Mouse (Mus musculus): ENCODE data around the gene Zbtb20. TPM values are rescaled to one million over a fixed set of nuclear protein-coding genes. Genes with fewer than 3 reads are reported as not detected.

Zbtb20 gene
- total RNA-seq, 2 experiments from 2014 or later: 102 to 105 TPM

DNA sequence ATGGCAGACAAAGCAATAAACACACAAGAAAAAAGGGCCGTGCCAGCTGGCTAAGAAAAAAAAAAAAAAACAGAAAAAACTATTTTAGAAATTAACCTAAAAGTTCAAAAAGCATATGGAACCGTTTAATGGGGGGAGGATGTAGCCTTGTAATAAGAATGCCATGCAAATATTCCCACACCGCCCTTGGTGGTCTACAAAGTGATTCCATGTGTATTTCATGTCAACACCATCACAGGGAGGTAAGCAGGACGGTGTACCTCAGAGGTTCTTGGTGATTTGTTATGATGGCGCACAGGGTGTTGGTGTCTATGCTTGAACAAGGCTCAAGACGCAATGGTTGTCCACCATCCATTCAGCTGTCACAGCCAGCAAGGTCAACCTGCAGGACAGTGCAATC lies 741.7 kb downstream of the Zbtb20 start:
- no peak for DNase-seq

- no peak for DNase-seq
Observed at GRCm38 (mm10) chr16:43618286-43618685, 742.6 kb downstream of the Zbtb20 start.

DNA sequence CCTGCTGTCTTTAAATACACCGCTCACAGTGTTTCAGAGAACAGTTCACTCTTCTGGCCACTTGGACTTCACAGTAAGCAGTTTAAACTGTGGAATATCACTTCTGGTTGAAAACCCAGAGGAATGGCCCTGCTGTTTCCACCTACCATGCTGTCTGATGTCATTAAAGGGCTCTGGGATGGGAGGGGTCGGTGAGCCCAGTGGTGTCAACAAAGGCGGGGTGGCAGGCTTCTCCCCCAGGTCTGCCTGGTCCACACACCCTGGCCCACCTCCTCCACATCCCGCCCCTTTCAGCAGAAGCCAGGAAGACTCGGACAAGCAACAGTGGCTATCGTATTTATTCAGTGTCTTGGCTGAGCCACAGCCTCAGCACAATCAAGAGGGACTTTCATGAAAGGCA lies 743.6 kb downstream of the Zbtb20 start:
- DNase-seq: peak; percentile 22

- DNase-seq: no peak
Observed at GRCm38 (mm10) chr16:43620359-43620758, 744.7 kb downstream of the Zbtb20 start.

GRCm38 (mm10) chr16:43623315-43624000 lies 747.8 kb downstream of the Zbtb20 start:
- no peak for DNase-seq

DNA sequence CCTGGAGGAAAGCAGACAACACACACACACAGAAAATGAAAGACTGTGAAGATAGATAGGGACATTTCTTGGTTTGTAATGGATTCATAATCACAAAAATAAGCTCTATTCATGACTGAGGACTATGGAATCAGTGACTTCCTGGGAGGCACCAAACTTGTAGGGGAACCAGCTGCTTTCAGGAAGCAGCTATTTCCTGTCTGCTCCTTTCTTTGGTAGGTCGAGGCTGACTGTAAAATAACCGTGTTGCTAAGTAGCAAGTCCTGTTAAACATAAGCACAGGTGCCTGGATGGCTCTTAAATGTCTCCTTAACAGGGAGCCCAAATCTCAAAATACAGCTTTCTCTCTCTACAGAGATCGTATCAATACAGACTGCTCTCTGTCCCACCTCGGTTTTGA lies 749.2 kb downstream of the Zbtb20 start:
- DNase-seq: no peak

DNA sequence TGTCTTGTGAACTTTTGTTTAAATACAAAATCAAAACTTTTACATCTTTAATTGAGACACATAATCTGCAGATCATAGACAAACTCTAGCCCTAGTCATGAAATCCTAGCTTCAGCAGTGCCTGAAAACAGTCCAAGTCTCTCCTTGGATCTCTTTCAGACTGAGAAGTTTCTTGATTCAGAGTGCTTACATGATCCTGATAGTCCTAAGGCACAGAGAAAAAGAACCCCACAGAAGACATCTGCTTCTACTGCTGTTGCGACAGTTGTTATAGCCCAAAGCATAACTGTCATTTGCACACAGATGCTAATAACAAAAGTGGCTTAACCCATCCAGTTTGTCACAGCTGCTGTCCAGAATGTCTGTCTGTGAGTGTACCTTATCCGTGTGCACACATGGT lies 749.6 kb downstream of the Zbtb20 start:
- no peak for DNase-seq

DNA sequence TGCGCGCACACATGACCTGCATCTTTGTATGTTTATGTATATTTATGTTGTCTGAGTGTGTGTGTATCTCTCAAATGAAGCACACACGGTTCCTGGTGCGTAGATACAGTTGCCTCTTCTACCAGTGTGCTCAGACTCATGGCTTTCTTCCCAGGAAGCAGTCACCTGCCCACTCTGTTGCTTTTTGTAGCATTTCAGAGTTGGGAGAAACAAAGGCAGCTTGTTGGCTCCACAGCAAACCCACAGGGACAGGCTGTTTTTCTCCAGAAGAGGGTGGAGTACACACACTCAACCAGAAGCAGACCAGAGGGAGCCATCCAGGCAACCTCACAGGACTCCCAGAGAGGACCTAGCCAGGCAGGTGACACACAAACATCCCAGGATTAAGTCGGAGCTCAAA lies 750.3 kb downstream of the Zbtb20 start:
- DNase-seq: no peak

DNA sequence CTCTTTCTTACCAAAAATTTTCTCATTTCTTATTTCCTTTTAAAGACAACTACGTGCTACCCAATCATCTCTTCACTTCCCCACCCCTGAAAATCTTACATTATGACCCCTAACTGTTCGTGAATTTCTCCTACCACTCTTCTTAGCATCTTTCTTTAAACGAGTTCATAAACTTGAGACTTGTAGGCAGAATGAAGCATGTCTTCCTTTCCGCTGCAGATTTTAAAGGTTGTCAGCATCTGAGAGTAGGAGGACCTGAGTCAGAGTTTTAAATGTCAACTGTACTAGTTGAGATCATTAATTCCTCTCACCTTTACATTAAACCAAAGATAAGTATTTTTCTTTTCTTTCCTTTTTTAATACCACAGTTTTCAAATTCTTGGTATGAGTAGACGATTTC lies 753.0 kb downstream of the Zbtb20 start:
- no peak for DNase-seq

DNA sequence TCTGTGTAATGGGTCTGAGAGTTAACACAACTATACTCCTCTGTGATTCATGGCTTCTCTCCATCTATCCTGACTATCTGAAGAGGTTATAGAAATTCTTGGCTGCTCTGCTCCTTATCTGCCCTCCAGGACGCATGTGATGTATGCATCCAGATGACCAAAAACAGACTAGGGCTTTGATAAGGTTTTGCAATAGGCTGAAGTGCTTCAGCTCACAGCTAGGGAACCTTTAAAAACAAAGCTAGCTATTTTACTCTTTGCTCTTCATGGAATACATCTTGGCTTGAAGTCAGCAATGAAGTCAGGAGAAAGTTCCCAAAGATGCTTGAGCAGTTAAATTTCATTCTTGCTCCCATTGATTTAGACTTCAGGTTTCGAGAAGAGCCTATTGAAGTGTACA lies 756.1 kb downstream of the Zbtb20 start:
- DNase-seq: no peak

DNA sequence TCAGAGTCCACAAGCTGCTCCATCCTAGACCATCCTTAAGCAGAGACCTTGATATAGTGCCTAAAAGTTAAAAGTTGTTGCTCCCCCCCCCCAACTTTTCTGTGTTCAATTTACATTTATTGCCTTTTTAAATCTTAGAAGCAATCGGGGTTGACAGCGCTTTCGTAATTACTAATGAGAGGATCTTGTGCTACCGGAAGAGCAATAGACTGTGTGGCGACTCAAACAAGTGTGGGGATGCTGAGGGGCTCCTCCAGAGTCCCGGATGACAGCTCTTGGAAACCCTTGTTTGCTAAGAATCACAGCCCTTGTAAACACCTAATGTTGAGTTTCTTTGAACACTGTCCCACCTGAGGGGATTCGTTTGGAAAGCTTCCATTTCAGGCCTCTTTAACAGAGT lies 758.4 kb downstream of the Zbtb20 start:
- DNase-seq: no peak

DNA sequence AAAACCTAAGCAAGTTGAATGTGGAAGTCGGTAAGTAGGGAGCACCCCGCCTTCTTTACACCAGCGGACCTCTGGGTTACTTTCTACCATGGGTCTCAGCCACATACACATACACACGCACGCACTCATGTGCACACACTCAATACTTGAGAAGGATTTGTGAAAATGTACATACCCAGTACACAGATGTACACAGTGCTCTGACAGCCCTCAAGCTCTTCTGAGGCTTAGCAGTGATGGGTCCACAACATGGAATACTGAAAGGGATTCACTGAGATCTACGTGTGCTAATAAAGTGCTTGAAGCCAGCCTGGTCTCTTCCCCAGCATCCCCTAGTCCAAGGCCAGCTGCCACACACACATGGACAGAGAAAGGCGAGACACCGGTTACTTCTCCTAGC lies 761.6 kb downstream of the Zbtb20 start:
- DNase-seq: no peak

DNA sequence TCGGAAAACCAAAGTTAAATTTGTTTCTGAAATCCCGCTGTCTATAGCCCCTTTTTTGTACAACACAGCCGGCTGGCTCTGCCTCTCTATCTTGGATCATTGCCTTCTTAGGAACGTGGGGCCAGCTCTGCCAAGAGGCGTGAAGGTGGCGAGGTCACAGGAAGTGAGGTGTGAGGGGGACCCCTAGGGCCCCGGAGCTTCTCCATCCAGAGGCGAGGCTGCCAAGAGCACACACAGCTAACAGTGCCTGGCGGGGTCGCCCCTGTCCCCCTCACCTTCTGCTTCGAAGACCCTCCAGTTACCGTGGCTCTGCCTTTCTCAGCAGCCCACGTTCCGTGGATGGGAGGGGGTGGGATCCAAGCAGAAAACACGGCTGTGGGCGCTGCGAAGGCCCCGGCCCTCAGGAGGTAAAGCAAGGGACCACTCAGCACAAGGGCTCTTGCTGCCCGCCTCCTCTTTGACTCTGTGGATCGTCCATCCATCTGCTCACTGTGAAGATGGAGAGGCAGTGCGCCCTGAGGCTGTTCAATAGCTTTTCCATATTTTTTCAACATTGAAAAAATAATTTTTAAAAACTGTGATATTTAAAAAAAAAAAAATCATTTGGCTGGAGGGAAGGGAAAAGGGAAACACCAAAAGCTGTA lies 762.8 kb downstream of the Zbtb20 start:
- peak; percentile 16 for DNase-seq

GRCm38 (mm10) chr16:43641230-43641629 lies 765.5 kb downstream of the Zbtb20 start:
- no peak for DNase-seq

DNA sequence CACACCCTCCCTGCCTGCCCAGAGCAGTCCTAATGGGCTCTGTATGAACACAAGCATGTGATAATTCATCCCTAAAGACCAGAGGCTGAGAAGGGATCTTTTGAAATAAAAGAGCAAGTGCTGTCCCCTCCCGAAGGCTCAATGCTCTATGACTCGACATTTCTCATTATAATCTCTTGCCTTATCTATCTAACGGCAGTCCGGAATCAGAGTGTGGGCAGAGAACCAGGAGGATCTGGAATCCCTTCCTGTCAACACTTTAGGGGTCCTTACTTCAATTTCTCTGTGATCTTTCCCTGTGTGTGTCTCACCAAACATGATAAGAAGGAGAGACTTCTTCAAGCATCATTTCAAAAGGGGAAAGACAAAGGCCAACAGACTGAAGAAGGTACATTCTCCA lies 770.2 kb downstream of the Zbtb20 start:
- DNase-seq: no peak

- DNase-seq: no peak
Observed at GRCm38 (mm10) chr16:43646943-43647342, 771.3 kb downstream of the Zbtb20 start.

DNA sequence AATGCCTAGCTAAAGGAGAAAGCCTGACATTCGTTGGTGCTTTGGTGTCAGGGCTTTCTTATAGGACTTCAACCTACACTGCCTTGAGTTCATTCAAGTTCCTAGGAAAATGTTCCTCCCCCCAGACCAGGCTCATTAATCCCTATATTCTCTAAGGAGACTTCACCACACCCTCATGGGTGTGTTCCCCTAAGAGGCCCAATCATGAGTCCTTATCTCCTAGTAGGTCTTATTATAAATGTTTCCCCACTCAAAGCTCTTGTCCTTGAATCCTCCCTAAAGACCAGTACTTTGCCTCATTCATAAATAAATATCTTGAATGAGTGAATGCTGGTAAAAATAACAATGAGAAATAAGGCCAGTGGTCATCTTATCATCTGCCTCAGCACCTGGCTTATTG lies 772.0 kb downstream of the Zbtb20 start:
- DNase-seq: no peak

GRCm38 (mm10) chr16:43650355-43651080 lies 774.8 kb downstream of the Zbtb20 start:
- DNase-seq: no peak

DNA sequence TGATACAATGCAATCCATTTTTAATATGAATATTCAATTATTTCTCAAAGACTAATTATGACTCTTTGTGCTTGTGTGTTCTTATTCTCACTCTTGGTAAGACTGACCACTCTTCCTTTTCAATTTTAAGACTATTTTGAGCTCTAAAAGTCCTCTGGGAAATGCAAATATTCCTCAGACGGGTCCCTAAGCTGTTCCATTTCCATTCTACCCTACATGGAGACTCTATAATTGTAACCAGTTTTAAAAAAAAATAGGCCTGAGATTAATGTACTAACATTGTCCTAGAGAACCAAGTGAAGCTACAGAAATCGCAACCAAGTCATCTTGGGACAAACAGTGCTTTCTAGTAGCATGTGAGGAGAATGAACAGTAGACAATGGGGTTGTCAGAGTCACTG lies 777.6 kb downstream of the Zbtb20 start:
- DNase-seq: no peak

GRCm38 (mm10) chr16:43654269-43654668 lies 778.6 kb downstream of the Zbtb20 start:
- DNase-seq: no peak

DNA sequence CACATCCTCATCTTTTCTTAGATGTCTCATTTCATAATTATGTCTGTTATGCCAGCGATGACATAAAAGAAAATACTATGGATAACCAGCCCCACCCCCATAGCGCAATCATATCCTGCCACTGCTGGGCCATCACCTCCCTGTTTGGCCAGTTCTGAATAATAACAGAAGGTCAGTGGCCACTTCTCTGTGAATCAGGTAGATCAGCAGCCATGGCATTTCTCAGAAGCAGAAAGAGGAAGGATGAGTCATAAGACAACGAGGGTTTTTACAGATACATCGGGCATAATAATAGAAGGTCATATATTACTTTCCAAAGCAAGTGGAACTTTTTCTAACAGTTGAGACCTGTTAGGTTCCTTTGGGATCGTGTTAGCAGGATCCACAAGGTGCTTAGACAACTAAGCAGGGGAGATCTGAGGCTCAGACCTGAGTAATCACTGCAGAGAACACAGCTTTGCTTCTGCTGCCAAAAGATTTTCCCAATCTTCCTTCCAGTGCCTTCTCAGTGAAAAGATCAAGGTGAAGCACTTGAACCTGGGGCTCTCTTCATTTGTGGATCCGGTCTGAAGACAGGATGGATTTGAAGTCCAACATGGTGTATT lies 779.6 kb downstream of the Zbtb20 start:
- DNase-seq: no peak

- DNase-seq: no peak
Observed at GRCm38 (mm10) chr16:43661576-43661975, 785.9 kb downstream of the Zbtb20 start.

Measured in heart, postnatal 4 days (tissue).